Mouse (Mus musculus): ENCODE data around the gene Plxna3. TPM values are rescaled to one million over a fixed set of nuclear protein-coding genes. Genes with fewer than 3 reads are reported as not detected.

The Plxna3 gene
- polyA plus RNA-seq, 1 experiment from 2014 or later = 51.3 TPM

DNA sequence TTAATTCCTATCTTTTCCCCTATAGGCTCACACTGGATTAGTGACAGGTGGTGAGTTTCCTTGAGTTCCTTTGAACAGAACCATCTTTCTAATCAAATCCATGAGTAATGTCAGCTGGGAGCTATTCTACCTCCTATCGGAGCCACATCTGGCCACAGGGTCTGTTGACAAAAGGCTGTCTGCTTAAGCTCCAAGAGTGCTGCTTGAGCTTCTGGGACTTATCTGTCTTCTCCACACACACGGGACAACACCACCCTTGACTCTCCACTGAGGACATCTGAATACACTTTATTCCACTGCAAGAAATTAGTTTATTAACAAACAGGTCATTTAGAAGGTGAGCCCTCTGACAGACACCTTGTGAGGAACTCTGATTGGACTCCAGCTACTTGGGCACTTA lies 55.6 kb downstream of the Plxna3 start:
- WGBS = 95% methylated on average over 2 of the region's 2 CpGs
- no peak for ATAC-seq (ENCODE audit: low FRiP score, low read depth)

DNA sequence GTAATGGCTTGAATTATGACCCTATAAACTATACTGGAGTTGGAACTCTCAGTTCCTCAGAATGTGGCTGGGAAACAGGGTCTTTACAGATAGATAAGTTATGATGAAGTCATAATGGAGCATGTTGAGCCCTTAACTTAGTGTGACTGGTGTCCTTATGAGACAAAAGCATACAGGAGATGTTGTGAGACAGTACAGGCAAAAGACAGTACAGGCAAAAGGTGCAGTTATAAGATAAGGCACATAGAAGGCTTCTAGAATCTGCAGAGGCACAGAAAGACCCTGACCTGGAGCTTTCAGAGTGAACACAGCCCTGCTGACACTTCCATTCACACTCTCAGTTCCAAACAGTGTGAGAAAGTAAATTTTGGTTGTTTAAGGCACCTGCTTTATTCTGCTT lies 59.3 kb downstream of the Plxna3 start:
- Histone ChIP-seq H3K9me3 (no peaks in the 10 kb centered on the region), H3K27ac (replicated peaks) (no peak overlapping the region), H3K9ac (replicated peaks) (no peak overlapping the region), H3K4me1 (peaks cover 4% of the 10 kb centered on the region; the same call in 1 of the 2 replicates), H3K4me3 (no peak overlapping the region), H3K36me3 (peaks cover 10% of the 10 kb centered on the region), H3K27me3 (no peaks in the 10 kb centered on the region), H3K4me2 (replicated peaks) (no peak overlapping the region)
- no peak for ATAC-seq (ENCODE audit: low FRiP score, low read depth)

More for the DNA sequence above, 55.6 kb downstream of the Plxna3 start:
- Histone ChIP-seq H3K9ac (replicated peaks) (no peak overlapping the region), H3K4me3 (no peak overlapping the region), H3K4me1 (no peaks in the 10 kb centered on the region), H3K9me3 (no peaks in the 10 kb centered on the region), H3K27ac (replicated peaks) (no peak overlapping the region), H3K4me2 (replicated peaks) (no peak overlapping the region), H3K27me3 (no peaks in the 10 kb centered on the region), H3K36me3 (peaks cover 10% of the 10 kb centered on the region)

DNA sequence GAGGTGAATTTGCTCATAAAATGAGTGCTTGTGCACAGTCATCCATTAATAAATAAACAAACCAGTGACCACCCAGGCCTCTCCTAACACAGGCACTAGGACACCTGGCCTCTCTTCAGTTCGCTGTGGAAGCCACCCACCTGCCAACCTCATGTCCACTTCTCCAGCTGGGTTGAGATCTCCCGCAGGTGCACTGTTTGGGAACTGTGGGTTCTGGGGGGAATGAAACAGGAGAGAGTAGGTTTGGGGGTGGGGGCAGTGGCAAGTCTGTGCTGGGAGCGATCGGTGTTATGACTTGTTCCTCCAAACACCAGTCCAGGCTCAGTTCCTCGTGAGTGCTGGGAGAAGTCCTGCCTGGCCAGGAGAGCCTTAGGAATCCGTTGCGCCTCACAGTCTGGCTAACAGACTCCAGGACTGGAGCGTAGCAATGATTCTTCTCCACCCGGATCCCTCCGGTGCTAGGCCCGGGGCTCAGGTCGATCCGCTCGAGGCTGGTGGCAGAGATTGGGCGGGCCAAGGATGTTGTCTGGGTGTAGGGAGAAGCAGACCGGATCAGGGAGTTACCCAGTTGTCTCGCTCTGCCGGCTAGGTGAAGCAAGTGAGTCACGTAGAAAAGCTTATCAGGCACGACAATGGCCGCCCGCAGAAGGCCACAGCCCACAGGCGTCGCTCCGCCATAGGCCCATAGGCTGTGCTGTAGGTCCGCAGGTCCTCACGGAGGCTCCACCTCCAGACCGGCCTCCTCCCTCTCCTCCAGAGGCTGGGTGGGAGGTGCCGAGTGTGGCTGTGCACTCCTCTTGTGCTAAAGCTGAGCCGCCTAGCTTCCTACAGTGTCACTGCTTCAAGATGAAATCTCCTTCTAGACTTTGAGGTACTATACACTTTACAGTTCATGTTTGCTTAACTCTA lies 63.9 kb downstream of the Plxna3 start, which contains the start of the genes Fam3a and Ikbkg:
Gene Fam3a, minus strand, starts transcription at position 738 of the 909 bp plus-strand sequence.
Gene Ikbkg, plus strand, starts transcription at position 756 of the 909 bp plus-strand sequence.
- H3K4me3 ChIP-seq = peak within 1 kb of the TSS; percentile 51
- no peaks in the 10 kb centered on the region for H3K36me3 ChIP-seq
- H3K9me3 ChIP-seq = no peaks in the 10 kb centered on the region
- WGBS = 32% methylated on average over 30 of the region's 30 CpGs
- H3K9ac ChIP-seq (replicated peaks) = peak within 1 kb of the TSS; percentile 69
- H3K27ac ChIP-seq (replicated peaks) = peak within 1 kb of the TSS; percentile 83
- ATAC-seq (ENCODE audit: low FRiP score, low read depth) = peak; percentile 100
- H3K27me3 ChIP-seq = no peaks in the 10 kb centered on the region
- H3K4me1 ChIP-seq = peaks cover 4% of the 10 kb centered on the region; the same call in 1 of the 2 replicates
- H3K4me2 ChIP-seq (replicated peaks) = peak within 1 kb of the TSS; percentile 63

Small RNA genes lying within 50 kb of the gene (microRNA-seq; reads per million reads assigned to microRNA genes)
- 1.2 reads per million for gene Mir7092

Other genes starting within 250 kb of the Plxna3 start
- not detected in 2 replicates for gene Opn1mw, start 201.6 kb upstream of the Plxna3 start, polyA plus RNA-seq (2016; fragmentation: Nextera tagmentation; extraction: Ambion mirVana)
- gene Mecp2, start 193.7 kb upstream of the Plxna3 start, polyA plus RNA-seq (2016; fragmentation: Nextera tagmentation; extraction: Ambion mirVana) = 17.8 and 19.7 TPM in 2 replicates
- not detected in 2 replicates for gene Tex28, start 161.2 kb upstream of the Plxna3 start, polyA plus RNA-seq (2016; fragmentation: Nextera tagmentation; extraction: Ambion mirVana)
- 0.06 and 0.09 TPM in 2 replicates for gene Tktl1, start 151.8 kb upstream of the Plxna3 start, polyA plus RNA-seq (2016; fragmentation: Nextera tagmentation; extraction: Ambion mirVana)
- gene Flna, start 79.2 kb upstream of the Plxna3 start, polyA plus RNA-seq (2016; fragmentation: Nextera tagmentation; extraction: Ambion mirVana) = 210 and 233 TPM in 2 replicates
- 15.4 and 18.9 TPM in 2 replicates for gene Emd, start 74.4 kb upstream of the Plxna3 start, polyA plus RNA-seq (2016; fragmentation: Nextera tagmentation; extraction: Ambion mirVana)
- 521 and 544 TPM in 2 replicates for gene Rpl10, start 58.3 kb upstream of the Plxna3 start, polyA plus RNA-seq (2016; fragmentation: Nextera tagmentation; extraction: Ambion mirVana)
- gene Taz, start 47.2 kb upstream of the Plxna3 start, polyA plus RNA-seq (2016; fragmentation: Nextera tagmentation; extraction: Ambion mirVana) = 88.4 and 92.9 TPM in 2 replicates
- 4.6 and 5.3 TPM in 2 replicates for gene Dnase1l1, start 46.7 kb upstream of the Plxna3 start, polyA plus RNA-seq (2016; fragmentation: Nextera tagmentation; extraction: Ambion mirVana)
- gene Atp6ap1, start 32.0 kb upstream of the Plxna3 start, polyA plus RNA-seq (2016; fragmentation: Nextera tagmentation; extraction: Ambion mirVana) = 118 and 119 TPM in 2 replicates
- gene Gdi1, start 24.1 kb upstream of the Plxna3 start, polyA plus RNA-seq (2016; fragmentation: Nextera tagmentation; extraction: Ambion mirVana) = 616 and 685 TPM in 2 replicates
- gene Fam50a, start 16.0 kb upstream of the Plxna3 start, polyA plus RNA-seq (2016; fragmentation: Nextera tagmentation; extraction: Ambion mirVana) = 63.2 and 63.4 TPM in 2 replicates
- gene Lage3, start 24.6 kb downstream of the Plxna3 start, polyA plus RNA-seq (2016; fragmentation: Nextera tagmentation; extraction: Ambion mirVana) = 99.7 and 104 TPM in 2 replicates
- 61.1 and 68.2 TPM in 2 replicates for gene Ubl4a, start 44.2 kb downstream of the Plxna3 start, polyA plus RNA-seq (2016; fragmentation: Nextera tagmentation; extraction: Ambion mirVana)
- gene Slc10a3, start 44.3 kb downstream of the Plxna3 start, polyA plus RNA-seq (2016; fragmentation: Nextera tagmentation; extraction: Ambion mirVana) = 8.8 and 9.0 TPM in 2 replicates
- 30.5 and 33.2 TPM in 2 replicates for gene Fam3a, start 64.2 kb downstream of the Plxna3 start, polyA plus RNA-seq (2016; fragmentation: Nextera tagmentation; extraction: Ambion mirVana)
- 23.2 and 24.4 TPM in 2 replicates for gene Ikbkg, start 64.2 kb downstream of the Plxna3 start, polyA plus RNA-seq (2016; fragmentation: Nextera tagmentation; extraction: Ambion mirVana)
- 53.6 and 54.1 TPM in 2 replicates for gene G6pdx, start 100.1 kb downstream of the Plxna3 start, polyA plus RNA-seq (2016; fragmentation: Nextera tagmentation; extraction: Ambion mirVana)
- gene Gm6880, start 152.3 kb downstream of the Plxna3 start, polyA plus RNA-seq (2016; fragmentation: Nextera tagmentation; extraction: Ambion mirVana) = not detected in 2 replicates
- not detected in 2 replicates for gene Olfr1326-ps1, start 245.8 kb downstream of the Plxna3 start, polyA plus RNA-seq (2016; fragmentation: Nextera tagmentation; extraction: Ambion mirVana)